Mouse (Mus musculus): ENCODE data around the gene Ap3m1.

DNA sequence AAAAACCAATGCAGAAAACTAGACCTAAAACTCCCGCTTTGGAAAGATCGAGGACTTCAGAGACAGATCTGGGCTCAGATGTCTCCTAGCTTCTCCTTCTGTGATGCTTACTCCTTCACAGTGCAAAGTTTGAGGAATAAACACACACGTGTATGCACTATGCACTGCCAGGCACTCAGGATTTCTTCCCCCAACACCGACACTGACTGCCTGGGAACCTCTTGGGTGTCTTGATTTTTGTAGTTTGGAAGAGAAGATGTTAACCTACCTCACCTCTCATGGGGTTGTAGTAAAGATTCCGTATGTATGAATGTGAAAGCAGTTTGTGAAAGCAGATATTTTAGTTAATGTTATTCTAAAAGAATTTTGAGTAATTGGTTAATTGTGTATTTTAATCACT is 34.4 kb downstream of the Ap3m1 start:
- no peak for TF ChIP-seq CTCF (IDR thresholded peaks at IDR 0.05; ENCODE audit: low read depth)
- TF ChIP-seq EP300 (IDR thresholded peaks at IDR 0.05; ENCODE audit: low read depth), result no peak

Data from liver, embryonic 14.5 days (tissue).